Mouse (Mus musculus) intestine, embryonic 14.5 days (tissue): ENCODE data around the gene Nemf. TPM values are rescaled to one million over a fixed set of nuclear protein-coding genes. Genes with fewer than 3 reads are reported as not detected.

Experiments used
- ATAC-seq: fragments of 200-750 bp; cut with Nextera tagmentation; replicated peaks from 2 replicates; pipeline ENCODE4 v1.8.0; 2017; ENCODE audit warnings: low read depth, moderate number of reproducible peaks, moderate TSS enrichment, moderate library complexity; ENCODE audit not compliant: low FRiP score, low TSS enrichment
- DNase-seq: peaks from one replicate; pipeline ENCODE4 v3.0.0-alpha.2; 2018; ENCODE audit warnings: low spot score
- H3K27ac ChIP-seq: fragments of 300-500 bp; sonication (generic); 2 replicates; pipeline ENCODE4 v1.5.1; 2014; ENCODE audit warnings: low read depth, mild to moderate bottlenecking, control low read depth
- H3K27me3 ChIP-seq: fragments of 300-500 bp; sonication (generic); replicated peaks from 2 replicates; pipeline ENCODE4 v1.6.1; 2014; ENCODE audit warnings: low read length, control low read depth; ENCODE audit not compliant: control insufficient read depth, insufficient read depth
- H3K36me3 ChIP-seq: fragments of 300-500 bp; sonication (generic); 2 replicates; pipeline ENCODE4 v1.6.1; 2014; ENCODE audit warnings: low read length, control low read depth; ENCODE audit not compliant: control insufficient read depth, insufficient read depth
- H3K4me1 ChIP-seq: fragments of 300-500 bp; sonication (generic); replicated peaks from 2 replicates; pipeline ENCODE4 v1.6.1; 2014; ENCODE audit warnings: low read length, control low read depth, mixed read lengths; ENCODE audit not compliant: control insufficient read depth, insufficient read depth
- H3K4me2 ChIP-seq: fragments of 300-500 bp; sonication (generic); 2 replicates; pipeline ENCODE4 v1.6.1; 2014; ENCODE audit warnings: low read length
- H3K4me3 ChIP-seq: fragments of 300-500 bp; sonication (generic); 2 replicates; pipeline ENCODE4 v1.5.1; 2014; ENCODE audit warnings: low read depth, low read length, control low read depth, mixed read lengths
- H3K9ac ChIP-seq: fragments of 300-500 bp; sonication (generic); 2 replicates; pipeline ENCODE4 v1.6.1; 2014; ENCODE audit warnings: mild to moderate bottlenecking, low read length
- H3K9me3 ChIP-seq: fragments of 300-500 bp; sonication (generic); 2 replicates; pipeline ENCODE4 v1.6.1; 2016; ENCODE audit warnings: low read length, control low read depth; ENCODE audit not compliant: control insufficient read depth
- WGBS: fragments of 180-500 bp; shearing (Covaris S2); extraction: QIAGEN DNeasy Blood & Tissue Kit; methylation state at CpG from one replicate; pipeline ENCODE4 v1.1.7; 2014; 5-methylcytosine and 5-hydroxymethylcytosine counted together
- microRNA-seq: library from miRNA; unstranded; fragments of <30 nt; microRNA quantifications from one replicate; pipeline ENCODE4, GENCODE M21; 2016
- polyA plus RNA-seq: library from polyadenylated mRNA; unstranded; fragments of >200 nt; fragmentation: Nextera tagmentation; extraction: Ambion mirVana; gene quantifications from 2 replicates; pipeline ENCODE4 v1.2.1, GENCODE M21; 2014

The Nemf gene
- polyA plus RNA-seq, 1 experiment from 2014 or later = 69.1 TPM

GRCm38 (mm10) chr12:69268956-69269355 is 88.0 kb downstream of the Nemf start:
- DNase-seq (no peak), ATAC-seq (no peak)
- H3K27me3 ChIP-seq = no peaks in the 10 kb centered on the region
- no peaks in the 10 kb centered on the region for H3K36me3 ChIP-seq
- 88% methylated on average over 2 of the region's 2 CpGs for WGBS
- no peaks in the 10 kb centered on the region for H3K9me3 ChIP-seq
- no peak overlapping the region for H3K4me2 ChIP-seq
- H3K9ac ChIP-seq = no peak overlapping the region
- H3K4me3 ChIP-seq = no peak overlapping the region
- H3K27ac ChIP-seq = no peak overlapping the region
- H3K4me1 ChIP-seq = no peaks in the 10 kb centered on the region

DNA sequence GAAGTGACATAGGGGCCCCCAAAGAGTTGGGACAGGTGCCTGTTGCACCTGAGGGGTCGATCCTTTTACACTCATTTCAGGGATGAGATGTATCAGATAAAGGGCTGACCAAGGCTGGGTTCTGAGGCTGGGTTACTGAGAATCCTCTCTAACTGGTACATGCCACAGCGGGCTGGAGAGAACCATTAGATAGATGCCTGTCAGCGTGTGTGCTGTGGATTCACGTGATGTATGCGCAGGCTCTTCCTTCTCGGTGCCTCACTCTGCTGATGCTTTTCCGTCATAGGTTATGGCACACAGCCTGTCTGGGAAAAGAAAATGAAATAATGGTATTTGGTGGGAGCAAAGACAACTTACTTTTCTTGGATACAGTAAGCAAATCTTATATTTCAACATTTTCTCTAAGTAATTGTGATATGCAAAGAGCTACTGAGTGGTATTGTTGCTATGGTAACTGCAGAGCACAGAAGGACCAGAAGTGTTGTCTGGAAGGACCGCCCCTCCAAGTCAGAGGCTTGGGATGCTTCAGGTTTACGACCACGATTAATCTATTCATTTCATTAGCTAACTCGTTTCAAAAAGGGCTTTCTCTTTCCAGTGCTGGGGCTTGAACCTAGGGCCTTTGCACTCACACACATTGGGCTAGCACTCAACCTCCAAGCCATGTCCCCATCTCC is 88.9 kb downstream of the Nemf start:
- Histone ChIP-seq H3K27ac (no peak overlapping the region), H3K4me3 (no peak overlapping the region), H3K9me3 (no peaks in the 10 kb centered on the region), H3K4me1 (no peaks in the 10 kb centered on the region), H3K27me3 (no peaks in the 10 kb centered on the region), H3K36me3 (no peaks in the 10 kb centered on the region), H3K9ac (no peak overlapping the region), H3K4me2 (no peak overlapping the region)
- ATAC-seq = no peak
- 75% methylated on average over 11 of the region's 11 CpGs for WGBS
- DNase-seq = no peak

DNA sequence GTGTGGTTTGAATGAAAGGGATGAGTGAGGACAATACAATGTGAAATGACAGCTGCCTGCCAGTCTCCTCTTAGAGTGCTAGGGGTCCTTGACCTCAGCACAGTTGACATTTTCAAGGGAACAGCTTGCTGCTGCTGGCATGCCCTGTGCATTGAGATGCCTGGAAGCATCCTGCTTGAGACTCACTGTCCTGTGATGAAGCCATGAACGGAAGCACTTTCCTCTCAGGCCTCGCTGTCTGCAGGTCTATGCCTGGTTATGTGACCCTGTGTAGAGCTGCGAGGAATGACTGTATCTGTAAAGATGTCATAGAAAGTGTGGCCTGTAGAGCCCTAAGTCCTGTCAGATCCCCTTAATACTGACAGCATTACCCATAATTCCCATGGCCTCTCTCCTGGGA is 91.9 kb downstream of the Nemf start:
- DNase-seq (no peak), ATAC-seq (no peak)
- H3K4me2 ChIP-seq = no peak overlapping the region
- no peaks in the 10 kb centered on the region for H3K27me3 ChIP-seq
- no peak overlapping the region for H3K4me3 ChIP-seq
- H3K27ac ChIP-seq = no peak overlapping the region
- WGBS = 78% methylated on average over 3 of the region's 3 CpGs
- H3K36me3 ChIP-seq = no peaks in the 10 kb centered on the region
- H3K9me3 ChIP-seq = no peaks in the 10 kb centered on the region
- no peaks in the 10 kb centered on the region for H3K4me1 ChIP-seq
- no peak overlapping the region for H3K9ac ChIP-seq

GRCm38 (mm10) chr12:69262251-69262650 is 94.7 kb downstream of the Nemf start:
- Histone ChIP-seq H3K9me3 (no peaks in the 10 kb centered on the region), H3K4me3 (no peak overlapping the region), H3K4me1 (no peaks in the 10 kb centered on the region), H3K27me3 (no peaks in the 10 kb centered on the region), H3K4me2 (no peak overlapping the region), H3K9ac (no peak overlapping the region), H3K36me3 (no peaks in the 10 kb centered on the region), H3K27ac (no peak overlapping the region)
- 93% methylated on average over 5 of the region's 5 CpGs for WGBS
- DNase-seq (no peak), ATAC-seq (no peak)

Small RNAs within 50 kb of the gene (microRNA-seq; reads per million reads assigned to microRNA genes)
- gene Gm47299 (not detected), gene Gm47305 (not detected)

Other genes with a start within 250 kb of the Nemf start
- 2,140 and 2,401 TPM in 2 replicates for gene Rps29, start 198.0 kb downstream of the Nemf start, polyA plus RNA-seq
- 19.7 and 23.4 TPM in 2 replicates for gene Lrr1, start 188.4 kb downstream of the Nemf start, polyA plus RNA-seq
- gene Rpl36al, start 173.1 kb downstream of the Nemf start, polyA plus RNA-seq = 678 and 785 TPM in 2 replicates
- 41.5 and 49.4 TPM in 2 replicates for gene Mgat2, start 173.0 kb downstream of the Nemf start, polyA plus RNA-seq
- 27.5 and 32.5 TPM in 2 replicates for gene Gm49383, start 160.1 kb downstream of the Nemf start, polyA plus RNA-seq
- gene Dnaaf2, start 158.7 kb downstream of the Nemf start, polyA plus RNA-seq = 8.1 and 8.7 TPM in 2 replicates
- gene Gm49384, start 152.9 kb downstream of the Nemf start, polyA plus RNA-seq = 25.8 and 29.4 TPM in 2 replicates
- 28.1 and 29.8 TPM in 2 replicates for gene Pole2, start 129.0 kb downstream of the Nemf start, polyA plus RNA-seq
- gene Klhdc1, start 116.0 kb downstream of the Nemf start, polyA plus RNA-seq = 7.3 and 7.4 TPM in 2 replicates
- gene Klhdc2, start 60.5 kb downstream of the Nemf start, polyA plus RNA-seq = 120 and 133 TPM in 2 replicates
- gene Arf6, start 15.0 kb upstream of the Nemf start, polyA plus RNA-seq = 48.2 and 53.3 TPM in 2 replicates
- 1.1 and 1.5 TPM in 2 replicates for gene Gm9887, start 15.3 kb upstream of the Nemf start, polyA plus RNA-seq
- gene Vcpkmt, start 225.9 kb upstream of the Nemf start, polyA plus RNA-seq = 25.1 and 25.3 TPM in 2 replicates